Mouse (Mus musculus) B cell, adult 2 months (primary cell): ENCODE results near the gene Slc9a9.

Experiments
- DNase-seq, 2 experiments: peaks; one replicate each; pipeline ENCODE4 v3.0.0; 2022

Slc9a9 gene

GRCm38 (mm10) chr9:95166224-95166623 is 496.5 kb downstream of the Slc9a9 start:
- no peak for DNase-seq

- DNase-seq = no peak
These were observed 498.1 kb downstream of the Slc9a9 start for GRCm38 (mm10) chr9:95167806-95168205.

- DNase-seq = no peak
These were observed 498.8 kb downstream of the Slc9a9 start for GRCm38 (mm10) chr9:95168487-95169008.

- DNase-seq = no peak
These were observed 508.5 kb downstream of the Slc9a9 start for GRCm38 (mm10) chr9:95178170-95178569.

- DNase-seq = no peak
These were observed 510.3 kb downstream of the Slc9a9 start for GRCm38 (mm10) chr9:95180005-95180404.

GRCm38 (mm10) chr9:95180569-95180968 is 510.9 kb downstream of the Slc9a9 start:
- no peak for DNase-seq

- DNase-seq = no peak
These were observed 511.7 kb downstream of the Slc9a9 start for GRCm38 (mm10) chr9:95181241-95182043.

- no peak for DNase-seq
These were observed 512.6 kb downstream of the Slc9a9 start for GRCm38 (mm10) chr9:95182272-95182671.

GRCm38 (mm10) chr9:95184453-95184852 is 514.7 kb downstream of the Slc9a9 start:
- no peak for DNase-seq

- DNase-seq = no peak
These were observed 516.1 kb downstream of the Slc9a9 start for GRCm38 (mm10) chr9:95185840-95186239.

GRCm38 (mm10) chr9:95186386-95187289 is 516.9 kb downstream of the Slc9a9 start:
- no peak for DNase-seq

- DNase-seq = no peak
These were observed 518.9 kb downstream of the Slc9a9 start for GRCm38 (mm10) chr9:95188362-95189217.

- no peak for DNase-seq
These were observed 519.5 kb downstream of the Slc9a9 start for GRCm38 (mm10) chr9:95189218-95189605.

GRCm38 (mm10) chr9:95191442-95191841 is 521.7 kb downstream of the Slc9a9 start:
- DNase-seq = no peak

GRCm38 (mm10) chr9:95192901-95193532 is 523.3 kb downstream of the Slc9a9 start:
- DNase-seq = no peak

GRCm38 (mm10) chr9:95193672-95194071 is 524.0 kb downstream of the Slc9a9 start:
- DNase-seq = no peak

GRCm38 (mm10) chr9:95194158-95194557 is 524.4 kb downstream of the Slc9a9 start:
- no peak for DNase-seq

GRCm38 (mm10) chr9:95207661-95208060 is 538.0 kb downstream of the Slc9a9 start:
- no peak for DNase-seq

- no peak for DNase-seq
These were observed 539.0 kb downstream of the Slc9a9 start for GRCm38 (mm10) chr9:95208681-95209080.

GRCm38 (mm10) chr9:95220009-95220408 is 550.3 kb downstream of the Slc9a9 start:
- no peak for DNase-seq

- DNase-seq = no peak
These were observed 551.6 kb downstream of the Slc9a9 start for GRCm38 (mm10) chr9:95221310-95221709.

- no peak for DNase-seq
These were observed 557.3 kb downstream of the Slc9a9 start for GRCm38 (mm10) chr9:95226986-95227385.
